Mouse (Mus musculus): Measurements from ENCODE around the gene Kif5c.

The Kif5c gene

GRCm38 (mm10) chr2:49722983-49723382 lies 103.9 kb downstream of the Kif5c start:
- DNase-seq, result no peak

- DNase-seq, result no peak
Measured at GRCm38 (mm10) chr2:49726672-49727071, 107.6 kb downstream of the Kif5c start.

- DNase-seq, result peak; percentile 44 to 48
Measured at GRCm38 (mm10) chr2:49727199-49727598, 108.1 kb downstream of the Kif5c start.

GRCm38 (mm10) chr2:49727686-49728085 lies 108.6 kb downstream of the Kif5c start:
- no peak for DNase-seq

- no peak for DNase-seq
Measured at GRCm38 (mm10) chr2:49728896-49729610, 110.0 kb downstream of the Kif5c start.

GRCm38 (mm10) chr2:49729611-49729969 lies 110.5 kb downstream of the Kif5c start:
- DNase-seq, result no peak

- DNase-seq, result no peak
Measured at GRCm38 (mm10) chr2:49730183-49730582, 111.1 kb downstream of the Kif5c start.

- peak; percentile 31 to 43 for DNase-seq
Measured at GRCm38 (mm10) chr2:49732745-49733655, 113.9 kb downstream of the Kif5c start.

- peak in 1 of 2 experiments; percentile 30 for DNase-seq
Measured at GRCm38 (mm10) chr2:49733656-49734008, 114.5 kb downstream of the Kif5c start.

GRCm38 (mm10) chr2:49734013-49734780 lies 115.1 kb downstream of the Kif5c start:
- DNase-seq, result peak; percentile 81 to 83

GRCm38 (mm10) chr2:49735386-49735785 lies 116.3 kb downstream of the Kif5c start:
- no peak for DNase-seq

GRCm38 (mm10) chr2:49739046-49739445 lies 119.9 kb downstream of the Kif5c start:
- DNase-seq, result no peak

GRCm38 (mm10) chr2:49741026-49741425 lies 121.9 kb downstream of the Kif5c start:
- no peak for DNase-seq

- DNase-seq, result no peak
Measured at GRCm38 (mm10) chr2:49741895-49742734, 123.0 kb downstream of the Kif5c start.

GRCm38 (mm10) chr2:49742919-49743318 lies 123.8 kb downstream of the Kif5c start:
- no peak for DNase-seq

GRCm38 (mm10) chr2:49743775-49744174 lies 124.7 kb downstream of the Kif5c start:
- DNase-seq, result no peak

- DNase-seq, result peak; percentile 20 to 26
Measured at GRCm38 (mm10) chr2:49744251-49745093, 125.4 kb downstream of the Kif5c start.

- DNase-seq, result no peak
Measured at GRCm38 (mm10) chr2:49745094-49745781, 126.1 kb downstream of the Kif5c start.

- no peak for DNase-seq
Measured at GRCm38 (mm10) chr2:49746947-49747346, 127.8 kb downstream of the Kif5c start.

GRCm38 (mm10) chr2:49747670-49748069 lies 128.6 kb downstream of the Kif5c start:
- no peak for DNase-seq
